Mouse (Mus musculus): Measurements from ENCODE around the gene Gpsm1. TPM values are rescaled to one million over a fixed set of nuclear protein-coding genes. Genes with fewer than 3 reads are reported as not detected.

Gpsm1 gene
- polyA plus RNA-seq, 1 experiment from 2014 or later: 6.9 TPM

GRCm38 (mm10) chr2:26314281-26315071, 839 bp upstream of the Gpsm1 start:
- no peak for TF ChIP-seq CTCF (IDR thresholded peaks at IDR 0.05; ENCODE audit: low read depth)
- H3K9ac ChIP-seq (ENCODE audit: low read depth, low read length): no peak overlapping the region
- H3K4me2 ChIP-seq (replicated peaks; ENCODE audit: low read depth): peak overlapping the region; percentile 85
- 57% methylated on average over 13 of the region's 13 CpGs for WGBS
- H3K4me1 ChIP-seq (replicated peaks; ENCODE audit: control insufficient read depth, insufficient read depth, low read length): 0 out of 2 replicates have a peak, but pooled peaks cover 2% of the 10 kb centered on the region
- peak overlapping the region; percentile 71; the same call in 1 of the 2 replicates for H3K27ac ChIP-seq (ENCODE audit: low read depth, low read length)
- H3K9me3 ChIP-seq (ENCODE audit: control insufficient read depth): no peaks in the 10 kb centered on the region
- H3K27me3 ChIP-seq (replicated peaks; ENCODE audit: control insufficient read depth, insufficient read depth, low read length): no peaks in the 10 kb centered on the region
- no peaks in the 10 kb centered on the region for H3K36me3 ChIP-seq (ENCODE audit: control insufficient read depth, insufficient read depth)
- no peak overlapping the region for H3K4me3 ChIP-seq (ENCODE audit: low read depth, low read length)
- ATAC-seq: no peak

GRCm38 (mm10) chr2:26315925-26316311, 603 bp downstream of the Gpsm1 start:
- H3K4me2 ChIP-seq (replicated peaks; ENCODE audit: low read depth): peak overlapping the region; percentile 85
- H3K4me3 ChIP-seq (ENCODE audit: low read depth, low read length): peak overlapping the region; percentile 72
- H3K4me1 ChIP-seq (replicated peaks; ENCODE audit: control insufficient read depth, insufficient read depth, low read length): 0 out of 2 replicates have a peak, but pooled peaks cover 2% of the 10 kb centered on the region
- TF ChIP-seq CTCF (IDR thresholded peaks at IDR 0.05; ENCODE audit: low read depth): no peak
- no peaks in the 10 kb centered on the region for H3K27me3 ChIP-seq (replicated peaks; ENCODE audit: control insufficient read depth, insufficient read depth, low read length)
- peak overlapping the region; percentile 71; the same call in 1 of the 2 replicates for H3K27ac ChIP-seq (ENCODE audit: low read depth, low read length)
- no peaks in the 10 kb centered on the region for H3K9me3 ChIP-seq (ENCODE audit: control insufficient read depth)
- 0% methylated on average over 11 of the region's 11 CpGs for WGBS
- H3K9ac ChIP-seq (ENCODE audit: low read depth, low read length): peak overlapping the region; percentile 66
- ATAC-seq: peak; percentile 44
- H3K36me3 ChIP-seq (ENCODE audit: control insufficient read depth, insufficient read depth): no peaks in the 10 kb centered on the region

GRCm38 (mm10) chr2:26316576-26317246, 1.4 kb downstream of the Gpsm1 start:
- Histone ChIP-seq H3K9me3 (ENCODE audit: control insufficient read depth) (no peaks in the 10 kb centered on the region), H3K4me3 (ENCODE audit: low read depth, low read length) (peak overlapping the region; percentile 72), H3K4me1 (replicated peaks; ENCODE audit: control insufficient read depth, insufficient read depth, low read length) (0 out of 2 replicates have a peak, but pooled peaks cover 2% of the 10 kb centered on the region), H3K4me2 (replicated peaks; ENCODE audit: low read depth) (peak overlapping the region; percentile 85), H3K27ac (ENCODE audit: low read depth, low read length) (no peak overlapping the region; the same call in 1 of the 2 replicates), H3K9ac (ENCODE audit: low read depth, low read length) (no peak overlapping the region), H3K36me3 (ENCODE audit: control insufficient read depth, insufficient read depth) (no peaks in the 10 kb centered on the region), H3K27me3 (replicated peaks; ENCODE audit: control insufficient read depth, insufficient read depth, low read length) (no peaks in the 10 kb centered on the region)
- TF ChIP-seq CTCF (IDR thresholded peaks at IDR 0.05; ENCODE audit: low read depth): no peak
- ATAC-seq: no peak
- WGBS: 60% methylated on average over 9 of the region's 9 CpGs

- H3K4me3 ChIP-seq (ENCODE audit: low read depth, low read length): no peak overlapping the region
- no peaks in the 10 kb centered on the region for H3K36me3 ChIP-seq (ENCODE audit: control insufficient read depth, insufficient read depth)
- H3K27ac ChIP-seq (ENCODE audit: low read depth, low read length): no peak overlapping the region
- TF ChIP-seq CTCF (IDR thresholded peaks at IDR 0.05; ENCODE audit: low read depth): no peak
- H3K9ac ChIP-seq (ENCODE audit: low read depth, low read length): no peak overlapping the region
- ATAC-seq: no peak
- no peaks in the 10 kb centered on the region for H3K27me3 ChIP-seq (replicated peaks; ENCODE audit: control insufficient read depth, insufficient read depth, low read length)
- WGBS: 69% methylated on average over 3 of the region's 3 CpGs
- H3K9me3 ChIP-seq (ENCODE audit: control insufficient read depth): no peaks in the 10 kb centered on the region
- H3K4me2 ChIP-seq (replicated peaks; ENCODE audit: low read depth): peak overlapping the region; percentile 85; the same call in 1 of the 2 replicates
- 0 out of 2 replicates have a peak, but pooled peaks cover 2% of the 10 kb centered on the region for H3K4me1 ChIP-seq (replicated peaks; ENCODE audit: control insufficient read depth, insufficient read depth, low read length)
Measured at GRCm38 (mm10) chr2:26317371-26317770, 2.1 kb downstream of the Gpsm1 start.

- H3K27me3 ChIP-seq (replicated peaks; ENCODE audit: control insufficient read depth, insufficient read depth, low read length): no peaks in the 10 kb centered on the region
- 0 out of 2 replicates have a peak, but pooled peaks cover 2% of the 10 kb centered on the region for H3K4me1 ChIP-seq (replicated peaks; ENCODE audit: control insufficient read depth, insufficient read depth, low read length)
- no peak for ATAC-seq
- no peak overlapping the region for H3K9ac ChIP-seq (ENCODE audit: low read depth, low read length)
- H3K4me2 ChIP-seq (replicated peaks; ENCODE audit: low read depth): no peak overlapping the region
- WGBS: 82% methylated on average over 3 of the region's 3 CpGs
- TF ChIP-seq CTCF (IDR thresholded peaks at IDR 0.05; ENCODE audit: low read depth): no peak
- 0 out of 2 replicates have a peak, but pooled peaks cover 1% of the 10 kb centered on the region for H3K36me3 ChIP-seq (ENCODE audit: control insufficient read depth, insufficient read depth)
- no peak overlapping the region for H3K27ac ChIP-seq (ENCODE audit: low read depth, low read length)
- H3K4me3 ChIP-seq (ENCODE audit: low read depth, low read length): no peak overlapping the region
- H3K9me3 ChIP-seq (ENCODE audit: control insufficient read depth): no peaks in the 10 kb centered on the region
Measured at GRCm38 (mm10) chr2:26317991-26318672, 2.8 kb downstream of the Gpsm1 start.

GRCm38 (mm10) chr2:26319109-26319508, 3.8 kb downstream of the Gpsm1 start:
- WGBS: 92% methylated on average over 9 of the region's 9 CpGs
- H3K4me3 ChIP-seq (ENCODE audit: low read depth, low read length): no peak overlapping the region
- no peak overlapping the region for H3K9ac ChIP-seq (ENCODE audit: low read depth, low read length)
- H3K27me3 ChIP-seq (replicated peaks; ENCODE audit: control insufficient read depth, insufficient read depth, low read length): no peaks in the 10 kb centered on the region
- H3K36me3 ChIP-seq (ENCODE audit: control insufficient read depth, insufficient read depth): peaks cover 9% of the 10 kb centered on the region; the same call in 1 of the 2 replicates
- H3K27ac ChIP-seq (ENCODE audit: low read depth, low read length): no peak overlapping the region
- 0 out of 2 replicates have a peak, but pooled peaks cover 2% of the 10 kb centered on the region for H3K4me1 ChIP-seq (replicated peaks; ENCODE audit: control insufficient read depth, insufficient read depth, low read length)
- H3K4me2 ChIP-seq (replicated peaks; ENCODE audit: low read depth): no peak overlapping the region
- TF ChIP-seq CTCF (IDR thresholded peaks at IDR 0.05; ENCODE audit: low read depth): no peak
- no peaks in the 10 kb centered on the region for H3K9me3 ChIP-seq (ENCODE audit: control insufficient read depth)
- no peak for ATAC-seq
